Mouse (Mus musculus) layer of hippocampus, postnatal 10 days (tissue): ENCODE measurements at regions not wholly inside any gene's neighbourhood (a gene's known extent, or its start where the extent isn't known, plus 50 kb on each side); places are given as distances from the start of the nearest gene placed in this dataset.

Experiments used
- DNase-seq, 2 experiments: peaks; one replicate each; pipeline ENCODE4 v3.0.0; 2021; ENCODE audit warnings: low spot score in 2 of 2

DNA sequence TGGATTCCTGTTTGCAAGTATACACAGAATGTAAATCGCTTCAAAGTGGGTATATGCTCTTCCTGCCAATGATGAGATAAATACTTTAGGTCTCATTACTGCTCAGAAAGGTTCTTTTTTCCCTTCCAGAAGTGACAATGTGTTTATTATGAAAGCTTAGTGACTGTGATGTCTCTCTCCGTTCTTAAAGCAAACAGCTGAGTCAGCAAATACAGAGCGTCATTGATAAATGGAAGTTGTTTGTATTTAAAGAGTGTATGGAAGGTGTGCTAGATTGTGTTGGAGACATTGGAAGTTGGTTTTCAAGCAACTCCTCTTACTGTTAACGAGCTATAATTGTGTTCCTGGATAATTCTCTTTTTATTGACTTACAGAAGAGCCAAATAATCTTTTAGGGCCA, 408.0 kb downstream of the Prr30 start:
- DNase-seq: no peak

DNA sequence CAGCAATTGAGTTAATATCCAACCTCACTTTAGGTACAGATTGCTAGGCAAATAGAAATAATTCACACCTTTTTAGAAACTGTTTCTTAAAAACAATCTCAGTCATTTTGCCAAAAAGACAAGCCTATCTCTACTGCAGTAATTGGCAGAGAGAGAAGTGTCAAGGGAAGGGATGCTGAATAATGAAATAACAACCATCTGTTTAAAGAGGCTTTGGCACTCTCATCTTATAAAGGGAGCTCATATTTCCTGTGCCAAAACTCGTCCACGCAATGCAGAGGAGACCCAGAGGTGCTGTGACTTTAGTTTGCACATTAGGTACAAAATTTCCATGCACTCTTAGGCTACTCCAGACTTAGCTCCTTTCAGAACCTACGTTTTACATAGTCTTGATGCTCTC, 418.2 kb downstream of the Prr30 start:
- no peak for DNase-seq

DNA sequence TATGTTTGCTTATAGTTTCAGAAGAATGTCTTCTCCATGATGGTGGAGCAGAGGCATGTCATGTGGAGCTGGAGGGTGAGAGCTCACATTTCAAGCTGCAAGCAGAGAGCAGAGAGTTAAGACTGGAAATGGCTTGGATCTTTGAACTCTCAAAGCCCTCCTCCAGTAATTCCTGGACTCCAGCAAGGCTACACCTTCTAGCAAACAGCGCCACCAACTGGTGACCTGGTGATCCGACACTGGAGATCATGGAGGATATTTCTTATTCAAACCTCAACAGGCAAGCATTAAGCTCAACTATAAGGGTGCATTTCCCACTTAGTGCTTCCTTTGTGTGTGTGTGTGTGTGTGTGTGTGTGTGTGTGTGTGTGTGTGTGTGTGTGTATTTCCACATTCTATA, 446.2 kb downstream of the Prr30 start:
- DNase-seq: peak; percentile 26 to 28

DNA sequence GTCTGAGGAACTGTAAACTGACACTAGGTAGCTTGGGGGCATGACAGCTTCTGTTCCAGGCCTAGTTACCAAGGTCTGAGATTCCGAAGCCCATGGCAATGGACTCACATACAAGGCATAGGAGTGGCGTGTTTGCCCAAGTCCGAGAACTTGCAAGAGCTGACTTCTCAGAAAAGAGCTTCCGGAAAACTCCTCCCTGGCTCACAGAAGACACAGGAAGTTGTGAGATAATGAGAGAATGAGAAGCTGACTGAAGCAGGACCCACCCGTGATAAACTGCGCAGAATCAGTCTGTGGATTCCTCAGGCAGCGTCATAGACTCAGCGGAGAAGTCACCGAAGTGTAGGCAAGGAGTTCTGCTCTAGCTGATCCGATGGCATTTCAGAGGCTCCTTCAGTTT, 447.4 kb downstream of the Prr30 start:
- no peak for DNase-seq

DNA sequence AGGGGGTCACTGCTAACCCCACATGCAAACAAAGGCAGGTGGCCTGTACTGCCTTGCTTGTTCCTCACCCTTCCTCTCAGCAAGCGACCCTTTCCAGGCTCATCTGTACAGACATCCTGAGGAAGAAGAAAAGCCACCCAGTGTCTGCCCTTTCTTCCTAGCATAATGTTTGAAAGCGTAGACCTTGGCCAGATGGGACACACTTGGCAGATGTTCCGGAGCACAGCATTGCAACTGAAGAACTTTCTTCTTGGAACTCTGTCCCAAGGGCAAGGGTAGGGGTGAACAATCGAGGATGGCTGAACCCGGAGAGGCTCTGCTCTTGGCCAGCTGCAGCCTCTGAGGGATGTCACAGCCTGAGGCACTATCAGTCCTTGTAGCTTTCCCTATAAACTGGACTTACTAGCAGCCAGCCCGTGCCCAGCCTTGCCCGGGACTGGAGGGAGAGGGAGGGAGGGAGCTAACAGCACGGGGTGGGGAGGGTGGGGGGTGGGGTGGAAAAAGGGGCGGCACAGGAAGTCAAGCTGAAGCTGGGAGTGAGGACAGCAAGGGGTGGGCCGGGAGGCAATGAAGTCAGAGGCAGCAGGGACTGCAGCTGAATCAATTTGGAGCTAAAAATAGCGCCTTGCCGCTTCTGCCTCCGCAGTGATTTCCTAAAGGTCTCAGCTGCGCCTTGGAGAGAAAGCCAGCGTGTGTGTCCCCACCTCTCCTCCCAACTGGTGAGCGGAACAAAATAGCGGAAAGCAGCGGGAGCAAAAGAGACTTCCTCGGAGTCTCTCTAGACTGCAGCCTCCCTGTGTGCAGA, 450.2 kb downstream of the Prr30 start:
- DNase-seq: peak; percentile 67 to 72

DNA sequence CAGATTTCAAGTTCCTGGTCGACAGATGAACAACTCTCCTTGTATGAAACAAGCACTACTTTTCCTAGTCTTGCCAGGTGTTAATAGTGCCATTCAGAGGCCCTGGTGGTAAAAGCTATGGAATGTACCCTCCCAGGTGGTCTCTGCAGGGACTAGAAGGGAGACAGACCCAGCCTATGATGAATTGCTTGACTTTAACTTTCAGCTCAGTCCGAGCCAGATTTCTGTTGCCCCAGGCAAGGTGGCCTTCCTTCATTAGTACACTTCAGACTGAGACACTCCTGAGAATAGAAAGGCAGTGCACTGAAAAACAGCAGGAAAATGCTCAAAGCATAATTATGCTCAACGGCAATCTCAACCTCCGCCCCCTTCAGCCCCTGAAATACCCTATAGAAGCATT, 450.8 kb upstream of the Klf12 start:
- DNase-seq: no peak

DNA sequence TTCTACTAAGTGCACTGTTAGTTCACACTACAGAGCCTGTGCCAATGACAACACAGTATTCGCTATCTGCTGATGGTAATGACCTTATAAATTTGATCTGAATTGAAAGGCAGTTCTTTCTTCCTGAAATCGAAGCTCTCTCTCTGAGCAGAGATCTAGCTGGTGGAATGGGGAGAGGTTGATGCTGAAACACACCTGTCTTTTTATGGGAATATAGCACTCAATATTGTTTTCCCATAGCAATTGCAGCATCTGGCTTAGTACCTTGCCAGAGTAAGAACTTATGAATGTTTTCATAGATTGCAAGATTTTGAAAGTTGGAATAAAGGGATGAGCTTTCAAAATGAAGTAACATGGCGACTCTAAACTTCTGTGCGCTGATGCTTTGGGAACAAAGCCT, 444.0 kb upstream of the Klf12 start:
- DNase-seq: no peak

DNA sequence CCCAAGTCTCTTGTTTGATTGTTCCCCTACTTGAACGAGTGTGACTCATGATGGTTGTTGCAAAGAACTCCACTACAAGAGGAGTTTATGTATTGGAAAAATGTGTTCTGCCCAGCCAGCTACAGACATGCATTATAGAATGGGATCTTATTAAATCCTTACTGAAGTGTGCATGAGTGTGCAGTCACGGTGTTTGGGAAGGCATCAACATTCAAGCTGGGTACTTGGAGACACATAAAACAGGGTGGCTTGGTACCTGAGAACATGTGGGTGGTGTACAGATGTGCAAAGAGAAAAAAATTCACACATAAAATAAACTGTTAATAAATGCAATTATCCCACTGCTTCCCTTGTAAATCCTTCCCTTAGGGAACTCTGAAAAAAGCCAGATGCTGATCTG, 443.2 kb upstream of the Klf12 start:
- no peak for DNase-seq

DNA sequence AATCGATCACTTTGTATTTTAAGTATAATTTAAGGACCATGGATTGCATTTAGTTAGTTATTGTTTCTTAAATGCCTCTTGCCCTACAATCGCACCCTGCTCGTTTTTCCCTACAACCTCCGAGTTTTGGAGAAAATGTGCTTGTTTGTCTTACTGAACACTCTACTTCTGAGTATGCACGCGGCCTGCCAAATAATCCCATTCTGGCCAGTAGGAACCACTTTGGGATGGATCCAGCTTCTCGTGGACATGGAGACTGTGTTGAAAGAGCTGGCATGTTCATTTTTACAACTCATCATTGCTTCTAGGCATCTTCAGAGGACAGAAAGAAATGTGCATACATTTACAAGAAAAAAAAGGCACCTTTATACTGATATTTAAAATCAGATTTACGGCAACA, 440.5 kb upstream of the Klf12 start:
- DNase-seq: no peak

DNA sequence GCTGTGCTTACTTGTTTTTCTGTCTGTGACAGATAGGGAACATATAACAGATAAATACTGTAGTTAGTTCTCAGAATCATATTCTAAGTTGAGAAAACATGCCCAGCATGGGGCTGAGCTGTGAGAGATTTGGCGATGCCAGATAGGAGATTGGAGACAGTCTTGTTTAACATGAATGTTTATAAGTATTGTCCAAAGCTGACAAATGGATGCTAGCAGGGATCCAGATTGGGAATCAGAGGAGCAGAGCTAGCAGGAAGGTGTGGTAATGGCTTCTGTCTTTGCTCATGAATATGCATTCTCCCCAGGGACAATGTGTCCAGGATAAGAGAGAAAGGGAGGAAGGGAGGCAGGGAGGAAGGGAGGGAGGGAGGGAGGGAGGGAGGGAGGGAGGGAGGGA, 436.2 kb upstream of the Klf12 start:
- DNase-seq: no peak

DNA sequence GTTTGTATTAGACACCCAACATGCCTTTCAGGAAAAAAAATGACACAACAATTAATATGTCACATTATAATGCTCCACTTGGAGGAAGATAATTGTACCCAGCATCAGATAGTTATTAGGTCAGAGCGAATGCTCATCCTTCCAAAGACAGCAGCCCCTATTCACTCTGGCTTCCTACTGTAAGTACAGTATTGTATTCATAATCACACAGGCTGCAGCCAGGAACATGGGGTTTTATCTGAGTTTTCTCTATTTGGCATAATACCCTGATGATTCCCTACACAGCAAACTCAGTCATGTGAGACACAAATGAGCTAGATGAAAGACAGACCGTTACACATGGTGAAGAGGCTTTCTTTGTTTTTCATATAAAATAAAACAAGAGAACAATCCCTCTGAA, 430.5 kb upstream of the Klf12 start:
- DNase-seq: no peak

DNA sequence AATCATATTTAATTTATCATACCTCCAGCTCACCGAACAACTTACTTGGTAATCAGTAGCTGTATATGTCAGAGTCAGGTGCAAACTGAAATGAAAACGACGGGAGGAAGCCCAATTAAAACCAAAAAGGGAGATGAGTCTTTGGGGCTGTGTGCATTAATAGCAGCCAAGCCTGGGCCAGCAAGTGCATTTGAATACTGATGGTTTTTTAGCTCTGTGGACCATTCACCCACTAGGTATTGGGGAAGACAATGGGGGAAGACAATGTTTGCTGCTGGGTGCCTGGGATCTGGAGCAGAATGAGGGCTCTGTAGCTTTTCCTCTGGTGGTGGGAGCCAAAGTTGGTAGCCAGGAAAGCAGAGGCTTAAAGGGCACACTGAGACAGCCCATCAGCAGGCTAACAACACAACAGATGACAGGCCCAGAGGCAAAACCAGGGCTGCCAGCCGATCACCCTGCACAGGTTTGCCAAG, 429.6 kb upstream of the Klf12 start:
- no peak for DNase-seq

DNA sequence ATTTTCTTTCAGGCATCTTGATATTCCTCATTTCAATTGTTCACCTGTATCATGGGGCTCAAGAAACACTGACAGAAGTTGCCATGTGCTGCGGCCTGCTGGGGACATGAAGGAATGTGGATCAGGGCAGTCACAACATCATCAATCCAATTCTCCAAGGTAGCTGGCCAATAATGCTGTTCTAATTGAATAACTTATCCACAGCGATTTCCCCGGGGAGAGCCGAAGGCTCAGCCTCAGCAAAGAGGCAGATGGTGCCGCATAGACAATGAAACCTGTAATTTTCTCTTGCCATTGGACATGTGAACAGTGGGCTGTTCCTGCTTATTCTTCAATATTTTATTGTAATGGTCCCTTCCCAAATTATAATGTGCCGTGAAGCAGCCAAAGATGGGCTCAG, 429.1 kb upstream of the Klf12 start:
- peak in 1 of 2 experiments; percentile 14 for DNase-seq

DNA sequence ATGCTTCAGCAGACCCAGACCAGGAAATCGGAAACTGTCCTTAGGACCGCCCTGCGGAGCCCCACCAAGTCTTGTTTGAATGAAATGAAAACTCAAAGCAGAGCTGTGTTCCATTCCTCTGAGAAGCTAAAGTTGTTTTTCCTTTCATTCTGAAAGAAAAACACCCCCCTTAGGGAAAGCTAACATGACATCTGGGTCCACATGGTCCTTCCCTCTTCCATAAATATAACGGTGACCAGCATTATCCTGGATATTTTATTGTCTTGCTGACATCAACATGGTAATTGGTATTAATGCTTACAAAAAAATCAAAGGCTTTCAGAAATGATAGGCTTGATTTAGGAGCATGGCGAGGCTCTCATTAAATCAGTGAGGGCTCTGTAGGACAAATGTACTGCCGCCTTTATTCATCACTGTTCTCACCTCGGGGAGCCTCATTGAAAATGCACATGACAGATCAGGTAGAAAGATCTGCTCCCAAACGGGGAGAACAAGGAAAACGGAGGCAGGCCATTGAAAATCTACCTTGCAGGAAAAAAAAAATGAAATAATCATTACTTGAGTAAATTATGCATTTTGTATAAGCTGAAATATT, 381.0 kb upstream of the Klf12 start:
- DNase-seq: no peak

DNA sequence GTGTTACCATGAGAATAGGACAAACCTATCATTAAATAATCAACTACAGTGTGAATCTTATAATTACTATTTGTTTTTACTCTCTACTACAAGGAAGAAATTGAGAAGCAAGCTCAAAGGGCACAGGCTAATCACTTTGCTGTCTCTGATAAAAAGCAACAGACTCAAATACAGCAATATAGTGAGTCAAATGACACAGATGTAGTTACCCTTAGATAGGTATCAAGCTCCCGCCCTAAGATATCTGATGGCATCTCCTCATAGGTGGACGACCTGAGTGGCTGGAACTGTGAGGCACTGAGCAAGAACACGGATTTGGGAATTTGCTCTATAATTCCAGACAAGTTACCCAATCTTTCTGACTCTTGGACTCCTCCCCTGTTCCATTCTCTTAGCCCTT, 379.7 kb upstream of the Klf12 start:
- no peak for DNase-seq

DNA sequence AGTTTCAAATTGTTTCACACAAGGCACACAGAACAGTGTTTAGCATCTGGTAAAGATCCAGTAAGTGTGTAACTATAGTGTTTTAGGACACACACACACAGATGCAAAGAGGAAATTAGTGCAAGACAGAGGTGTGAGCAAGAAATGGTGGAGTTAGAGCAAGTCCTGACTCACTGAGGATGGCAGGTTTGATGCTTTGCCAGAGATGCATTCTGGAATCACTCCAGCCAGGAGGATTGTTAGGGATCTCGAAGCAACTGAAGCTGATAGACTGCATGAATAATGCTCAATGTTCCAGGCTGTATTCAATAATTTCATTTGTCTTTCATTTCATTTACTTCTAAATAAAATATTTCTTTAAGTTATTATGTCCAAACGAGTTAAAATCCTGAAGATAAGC, 357.6 kb upstream of the Klf12 start:
- DNase-seq: no peak

DNA sequence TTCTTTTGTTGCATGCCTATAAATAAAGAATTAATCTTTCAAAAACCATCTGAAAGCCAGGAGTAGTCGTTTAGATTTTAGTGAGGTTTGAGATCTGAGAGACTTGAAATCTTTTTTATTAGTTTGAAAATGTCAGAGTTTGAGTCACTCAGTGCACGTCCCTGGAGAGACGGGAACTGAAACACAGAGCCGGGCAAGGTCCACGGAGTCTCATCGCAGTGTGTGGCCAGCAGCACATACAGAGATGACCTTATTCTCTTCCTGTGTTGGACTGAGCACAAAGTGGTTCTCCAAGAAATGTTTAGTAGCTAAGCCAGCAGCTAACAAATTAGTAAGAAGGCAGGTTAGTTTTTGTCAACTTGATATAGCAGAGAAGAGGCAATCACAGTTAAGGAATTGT, 350.0 kb upstream of the Klf12 start:
- DNase-seq: no peak

DNA sequence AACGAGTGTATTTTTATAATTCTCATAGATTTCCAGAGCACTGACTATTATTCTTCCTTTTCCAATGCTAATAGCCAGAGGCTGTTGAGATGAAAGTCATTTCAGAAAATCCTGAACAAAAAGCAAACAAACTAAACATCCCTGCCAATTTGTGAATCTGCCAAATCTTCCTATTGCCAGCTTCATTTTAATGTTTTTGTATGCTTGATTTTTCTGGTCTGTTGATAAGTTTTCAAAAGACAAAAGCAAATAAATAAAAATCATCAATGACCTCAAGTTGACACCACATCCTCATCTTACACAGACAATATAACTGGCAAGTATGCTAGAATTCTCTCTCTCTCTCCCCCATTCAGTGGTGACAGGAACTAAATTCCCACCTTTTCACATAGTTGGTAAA, 347.2 kb upstream of the Klf12 start:
- no peak for DNase-seq

DNA sequence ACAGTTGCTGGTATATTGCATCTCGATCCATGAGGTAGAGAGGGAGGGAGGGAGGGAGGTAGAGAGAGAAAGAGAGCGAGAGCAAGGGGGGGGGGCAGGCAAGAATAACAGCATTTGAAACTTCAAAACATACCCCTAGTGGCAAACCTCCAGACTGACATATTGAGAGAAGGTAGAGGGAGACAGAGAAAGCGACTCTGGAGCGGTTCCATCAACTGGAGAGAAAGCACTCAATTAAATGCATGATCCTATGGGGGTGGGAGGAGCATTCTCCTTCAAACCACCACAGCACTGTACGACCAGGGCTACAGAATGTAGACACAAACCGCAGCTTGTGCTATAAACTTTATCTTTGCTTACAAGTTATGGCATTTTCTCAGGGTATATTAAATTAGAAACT, 345.7 kb upstream of the Klf12 start:
- DNase-seq: no peak

DNA sequence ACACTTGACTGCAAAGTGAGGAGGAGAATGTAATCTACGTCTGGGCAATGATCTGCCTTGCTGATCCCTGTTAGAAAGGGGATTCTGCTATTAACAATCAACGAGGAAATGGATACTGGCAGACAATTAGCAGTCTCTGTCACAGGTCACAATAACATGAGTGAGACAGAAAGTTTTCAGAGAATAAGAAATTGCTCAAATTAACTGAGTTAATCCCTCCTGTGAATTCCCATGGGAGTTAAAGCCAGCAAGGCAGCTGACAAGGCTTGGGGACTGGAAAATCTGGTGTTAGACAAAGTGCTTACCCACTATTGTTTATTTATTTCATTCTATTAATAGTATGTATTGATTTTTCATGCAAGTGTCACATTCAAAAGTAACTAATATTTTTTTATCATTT, 343.0 kb upstream of the Klf12 start:
- no peak for DNase-seq

DNA sequence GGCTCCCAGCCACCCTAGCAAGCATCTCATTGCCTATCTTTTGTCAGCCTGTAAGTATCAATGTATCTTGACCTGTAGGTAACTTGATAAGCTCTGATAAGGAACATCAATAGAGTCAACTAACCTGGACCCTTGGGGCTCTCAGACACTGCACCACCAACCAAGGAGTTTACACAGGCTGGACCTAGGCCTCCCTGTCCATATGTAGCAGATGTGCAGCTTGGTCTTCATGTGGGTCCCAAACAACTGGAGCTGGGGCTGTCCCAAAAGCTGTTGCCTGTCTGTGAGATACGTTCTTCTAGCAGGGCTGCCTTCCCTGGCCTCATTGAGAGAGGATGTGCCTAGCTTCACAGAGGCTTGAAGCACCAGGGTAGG, 335.2 kb upstream of the Klf12 start:
- DNase-seq: no peak

DNA sequence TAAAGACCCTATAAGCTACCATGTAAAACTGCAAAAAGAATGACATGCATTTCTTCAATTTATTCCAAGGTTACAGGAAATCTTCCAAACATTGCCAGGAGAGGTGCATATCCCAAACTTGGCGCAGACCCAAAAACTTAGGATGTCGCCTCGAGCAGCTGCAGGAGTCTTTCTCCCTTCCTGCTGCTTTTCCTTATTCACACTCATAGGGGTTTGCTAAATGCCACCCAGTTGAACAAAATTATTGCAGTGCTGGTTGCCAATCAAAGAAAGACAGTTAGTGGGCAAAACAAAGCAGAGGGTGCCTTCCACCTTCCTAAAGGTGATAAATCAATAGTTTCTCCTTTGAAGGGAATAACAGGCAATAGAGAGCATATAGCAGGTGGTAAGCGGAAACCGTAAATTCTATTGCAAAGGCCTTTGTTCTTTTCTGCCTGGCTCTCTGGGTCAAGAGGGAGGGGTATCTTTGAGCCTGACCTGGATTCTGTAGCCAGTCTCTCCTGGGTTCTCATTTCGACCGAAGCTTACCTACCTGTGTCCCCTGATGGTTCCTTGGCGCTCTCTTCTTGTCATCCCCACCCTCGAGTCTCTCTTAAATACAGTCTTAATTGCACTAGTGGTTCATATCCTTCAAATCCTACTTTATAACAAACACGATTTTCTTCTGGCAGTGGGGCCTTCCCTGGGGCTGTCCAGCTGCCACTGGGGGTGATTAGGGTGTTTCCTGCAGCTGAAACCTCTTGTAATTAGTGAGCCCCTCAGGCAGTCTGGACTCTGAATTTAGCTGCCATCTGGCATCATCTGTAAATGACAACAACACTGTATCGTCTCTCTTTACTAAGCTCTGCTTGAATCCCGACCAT, 334.5 kb upstream of the Klf12 start:
- DNase-seq: peak in 1 of 2 experiments; percentile 6
